ENCODE assay signal across 12 mouse cellular contexts in the genomic region with DNA sequence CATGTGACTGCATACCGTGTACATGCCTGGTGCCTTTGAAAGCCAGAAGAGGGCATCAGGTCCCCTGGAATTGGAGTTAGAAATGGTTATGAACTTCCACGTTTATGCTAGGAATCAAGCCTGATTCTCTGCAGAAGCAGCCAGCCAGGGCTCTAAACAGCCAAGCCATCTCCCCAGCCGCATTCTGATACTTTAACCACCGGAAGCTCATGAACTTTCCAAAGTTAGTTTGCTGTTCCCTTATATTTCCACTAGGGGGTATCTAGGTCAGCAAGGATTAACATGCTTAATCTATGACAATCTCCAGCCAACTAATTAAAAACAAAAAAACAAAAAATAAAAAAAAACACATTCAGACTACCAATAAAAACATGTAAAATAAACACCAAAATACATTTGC. TPM values are rescaled to one million over a fixed set of nuclear protein-coding genes. Genes with fewer than 3 reads are reported as not detected.
A peak's percentile ranks its signal among the peaks of the same experiment; 100 is the strongest.
DNase-seq lines count a peak whose midpoint lies in the region; ATAC-seq and TF ChIP-seq lines count a peak whose summit lies in the region.
"Had no signal": no experiment of that assay in that cellular context is flagged by ENCODE, and none has a peak within 500 bp of the region (broad histone marks: within the 10 kb centered on the region; RNA-seq: fewer than 3 reads in every experiment).

No protein-coding gene starts in this region.

- H3K4me3 ChIP-seq in left cerebral cortex, adult 2 months: no peak overlapping the region
- H3K4me3 ChIP-seq: embryonic facial prominence, embryonic 15.5 days had no signal

- no peak overlapping the region for H3K27ac ChIP-seq in left cerebral cortex, adult 2 months
- H3K27ac ChIP-seq: embryonic facial prominence, embryonic 15.5 days had no signal

- peak; percentile 65 for TF ChIP-seq CTCF in left cerebral cortex, adult 2 months (IDR thresholded peaks at IDR 0.05)

- peak; percentile 85 for ATAC-seq in activated CD4-positive, CD25-positive, alpha-beta regulatory T cell, adult 4 months

- intact Hi-C loops in left cerebral cortex, adult 2 months (cut with DNase I): no loop called here
- intact Hi-C loops in left cerebral cortex, postnatal 4 days (cut with DNase I): no loop called here

- peak; percentile 55 for DNase-seq in embryo, embryonic 10.5 days (ENCODE audit: low spot score)
- no peak for DNase-seq in embryo, embryonic 9.5 days (ENCODE audit: extremely low spot score)
- DNase-seq in left cerebral cortex, adult 2 months (ENCODE audit: extremely low spot score in 1 of 2, low spot score in 2 of 2): no peak
- no peak for DNase-seq in left cerebral cortex, postnatal 4 days
- peak; percentile 55 for DNase-seq in retina, postnatal 1 day
- DNase-seq in cerebellum, postnatal 14 days: no peak
- DNase-seq in gastrocnemius, adult 18-20 months (ENCODE audit: low spot score): no peak
- DNase-seq: heart, adult 11 months had no signal

RNA-seq across cellular contexts. Expression of gene Mas1, which starts 9.9 kb away (rescaled TPM):
- 10 to 100 TPM; 36.8 to 42.2 TPM for total RNA-seq in left cerebral cortex, adult 2 months (2021)
- total RNA-seq in left cerebral cortex, postnatal 4 days (2021): 1 to 10 TPM; 3.4 to 9.2 TPM
- under 1 TPM in 1 of 2 experiments, not detected in 1; 0.26 TPM for polyA plus RNA-seq in activated CD4-positive, CD25-positive, alpha-beta regulatory T cell, adult 4 months (2017; shearing (Covaris generic))
- under 1 TPM in 1 of 2 experiments, not detected in 1; 0.19 TPM for total RNA-seq in gastrocnemius, adult 18-20 months (2021)
- polyA plus RNA-seq: large intestine, adult 2 months had no signal

RNA-seq across cellular contexts. Expression of gene Mrgprh, which starts 17.8 kb away (rescaled TPM):
- not detected for total RNA-seq in left cerebral cortex, adult 2 months (2021)
- total RNA-seq in left cerebral cortex, postnatal 4 days (2021): not detected
- not detected for polyA plus RNA-seq in activated CD4-positive, CD25-positive, alpha-beta regulatory T cell, adult 4 months (2017; shearing (Covaris generic))
- 1 to 10 TPM; 4.4 to 4.7 TPM for total RNA-seq in gastrocnemius, adult 18-20 months (2021)
- polyA plus RNA-seq: lung, embryonic 16.5 days had no signal

RNA-seq across cellular contexts. Expression of gene Pnldc1, which starts 52.0 kb away (rescaled TPM):
- total RNA-seq in left cerebral cortex, adult 2 months (2021): 1 to 10 TPM; 2.8 to 4.0 TPM
- total RNA-seq in left cerebral cortex, postnatal 4 days (2021): 1 to 10 TPM; 2.5 to 3.8 TPM
- 1 to 10 TPM in 1 of 2 experiments, under 1 TPM in 1; 0.62 to 1.2 TPM for polyA plus RNA-seq in activated CD4-positive, CD25-positive, alpha-beta regulatory T cell, adult 4 months (2017; shearing (Covaris generic))
- total RNA-seq in gastrocnemius, adult 18-20 months (2021): under 1 TPM; 0.18 to 0.31 TPM

RNA-seq across cellular contexts. Expression of gene Tcp1, which starts 57.4 kb away (rescaled TPM):
- total RNA-seq in left cerebral cortex, adult 2 months (2021): 100 to 1,000 TPM; 193 to 195 TPM
- total RNA-seq in left cerebral cortex, postnatal 4 days (2021): 100 to 1,000 TPM; 293 to 304 TPM
- 100 to 1,000 TPM; 259 to 267 TPM for polyA plus RNA-seq in activated CD4-positive, CD25-positive, alpha-beta regulatory T cell, adult 4 months (2017; shearing (Covaris generic))
- 100 to 1,000 TPM; 167 to 180 TPM for total RNA-seq in gastrocnemius, adult 18-20 months (2021)

RNA-seq across cellular contexts. Expression of gene Mrpl18, which starts 58.1 kb away (rescaled TPM):
- total RNA-seq in left cerebral cortex, adult 2 months (2021): 10 to 100 TPM; 56.1 to 60.5 TPM
- 10 to 100 TPM; 52.2 to 54.9 TPM for total RNA-seq in left cerebral cortex, postnatal 4 days (2021)
- polyA plus RNA-seq in activated CD4-positive, CD25-positive, alpha-beta regulatory T cell, adult 4 months (2017; shearing (Covaris generic)): 100 to 1,000 TPM; 209 to 240 TPM
- 100 to 1,000 TPM; 103 to 121 TPM for total RNA-seq in gastrocnemius, adult 18-20 months (2021)

Comparison
In these comparisons a context has a peak if more than half of its experiments do, and no peak if none do; other contexts are left out.
1. DNase-seq: peak in embryo, embryonic 10.5 days (single experiment) and retina, postnatal 1 day (single experiment); none in embryo, embryonic 9.5 days (single experiment), left cerebral cortex, adult 2 months (0 of 2), left cerebral cortex, postnatal 4 days (single experiment), cerebellum, postnatal 14 days (0 of 2) and gastrocnemius, adult 18-20 months (single experiment).
2. RNA of gene Mrgprh, which starts 17.8 kb away (total RNA-seq): 4.4 to 4.7 TPM in gastrocnemius, adult 18-20 months; not detected in left cerebral cortex, adult 2 months and not detected in left cerebral cortex, postnatal 4 days; every median in the first group is over 4 times any median in the second.